Mouse (Mus musculus): ENCODE measurements around the gene Gmnc. TPM values are rescaled to one million over a fixed set of nuclear protein-coding genes. Genes with fewer than 3 reads are reported as not detected.

Gmnc gene
- polyA plus RNA-seq, 1 experiment from 2014 or later, result not detected

DNA sequence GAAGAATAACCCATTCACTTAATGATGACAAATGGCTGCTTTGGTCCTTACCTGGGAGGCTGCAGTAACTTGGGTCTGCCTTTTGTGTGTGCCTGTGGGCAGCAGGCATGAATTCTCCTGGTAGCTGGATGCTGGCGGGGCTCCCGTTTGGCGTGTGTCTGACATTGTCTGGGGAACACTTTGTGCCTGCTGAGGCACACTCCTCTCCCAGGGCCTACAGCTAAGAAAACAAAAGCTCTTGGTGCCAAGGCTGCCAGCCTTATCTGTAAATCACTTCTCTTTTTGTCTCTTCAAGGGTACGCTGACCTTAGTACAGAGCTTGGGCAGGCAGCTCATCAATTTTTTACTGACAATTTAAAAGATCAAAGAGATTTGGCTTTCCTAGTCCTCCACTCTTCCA is 90.0 kb downstream of the Gmnc start:
- H3K27ac ChIP-seq (ENCODE audit: low read depth, low read length), result no peak overlapping the region
- H3K27me3 ChIP-seq (ENCODE audit: control insufficient read depth, insufficient read depth, low read length), result no peaks in the 10 kb centered on the region
- H3K36me3 ChIP-seq (ENCODE audit: control insufficient read depth, insufficient read depth, low read length), result no peaks in the 10 kb centered on the region
- WGBS (ENCODE audit: insufficient replicate concordance), result 30% methylated on average over 4 of the region's 4 CpGs
- no peak for ATAC-seq (replicated peaks; ENCODE audit: insufficient number of reproducible peaks, low FRiP score, low TSS enrichment)
- H3K4me1 ChIP-seq (ENCODE audit: control insufficient read depth, insufficient read depth, low read length), result no peaks in the 10 kb centered on the region
- H3K4me3 ChIP-seq (ENCODE audit: low read depth, low read length), result no peak overlapping the region
- H3K9ac ChIP-seq (ENCODE audit: low read depth, low read length), result no peak overlapping the region
- no peaks in the 10 kb centered on the region for H3K9me3 ChIP-seq (replicated peaks; ENCODE audit: control insufficient read depth, low read length)
- no peak overlapping the region for H3K4me2 ChIP-seq

GRCm38 (mm10) chr16:26886337-26886736 is 105.1 kb downstream of the Gmnc start:
- 69% methylated on average over 4 of the region's 4 CpGs for WGBS (ENCODE audit: insufficient replicate concordance)
- no peaks in the 10 kb centered on the region for H3K36me3 ChIP-seq (ENCODE audit: control insufficient read depth, insufficient read depth, low read length)
- no peaks in the 10 kb centered on the region for H3K27me3 ChIP-seq (ENCODE audit: control insufficient read depth, insufficient read depth, low read length)
- H3K27ac ChIP-seq (ENCODE audit: low read depth, low read length), result no peak overlapping the region
- H3K9me3 ChIP-seq (replicated peaks; ENCODE audit: control insufficient read depth, low read length), result no peaks in the 10 kb centered on the region
- ATAC-seq (replicated peaks; ENCODE audit: insufficient number of reproducible peaks, low FRiP score, low TSS enrichment), result no peak
- H3K4me3 ChIP-seq (ENCODE audit: low read depth, low read length), result no peak overlapping the region
- no peak overlapping the region for H3K9ac ChIP-seq (ENCODE audit: low read depth, low read length)
- H3K4me2 ChIP-seq, result no peak overlapping the region
- no peaks in the 10 kb centered on the region for H3K4me1 ChIP-seq (ENCODE audit: control insufficient read depth, insufficient read depth, low read length)

GRCm38 (mm10) chr16:26876885-26877284 is 114.6 kb downstream of the Gmnc start:
- ATAC-seq (replicated peaks; ENCODE audit: insufficient number of reproducible peaks, low FRiP score, low TSS enrichment), result no peak
- Histone ChIP-seq H3K9me3 (replicated peaks; ENCODE audit: control insufficient read depth, low read length) (no peaks in the 10 kb centered on the region), H3K4me3 (ENCODE audit: low read depth, low read length) (no peak overlapping the region), H3K27ac (ENCODE audit: low read depth, low read length) (no peak overlapping the region), H3K4me1 (ENCODE audit: control insufficient read depth, insufficient read depth, low read length) (no peaks in the 10 kb centered on the region), H3K36me3 (ENCODE audit: control insufficient read depth, insufficient read depth, low read length) (no peaks in the 10 kb centered on the region), H3K27me3 (ENCODE audit: control insufficient read depth, insufficient read depth, low read length) (no peaks in the 10 kb centered on the region), H3K9ac (ENCODE audit: low read depth, low read length) (no peak overlapping the region), H3K4me2 (no peak overlapping the region)
- WGBS (ENCODE audit: insufficient replicate concordance), result 60% methylated on average over 3 of the region's 3 CpGs
